Mouse (Mus musculus) hindbrain, embryonic 16.5 days (tissue): Measurements from ENCODE around the gene Mxd3. TPM values are rescaled to one million over a fixed set of nuclear protein-coding genes. Genes with fewer than 3 reads are reported as not detected.
A peak's percentile ranks its signal among the peaks of the same experiment; 100 is the strongest.

Experiments used
- ATAC-seq: fragments of 200-750 bp; cut with Nextera tagmentation; 2 replicates; pipeline ENCODE4 v1.8.0; 2017; ENCODE audit warnings: moderate TSS enrichment, moderate library complexity
- H3K27ac ChIP-seq: fragments of 300-500 bp; sonication (generic); 2 replicates; pipeline ENCODE4 v1.5.1; 2014; ENCODE audit warnings: low read depth, mild to moderate bottlenecking, control low read depth, low read length, moderate library complexity
- H3K27me3 ChIP-seq: fragments of 300-500 bp; sonication (generic); replicated peaks from 2 replicates; pipeline ENCODE4 v1.6.1; 2014; ENCODE audit warnings: low read length; ENCODE audit not compliant: control insufficient read depth, insufficient read depth
- H3K36me3 ChIP-seq: fragments of 300-500 bp; sonication (generic); 2 replicates; pipeline ENCODE4 v1.6.1; 2014; ENCODE audit warnings: mild to moderate bottlenecking, low read length, moderate library complexity, mixed read lengths; ENCODE audit not compliant: control insufficient read depth, insufficient read depth
- H3K4me1 ChIP-seq: fragments of 300-500 bp; sonication (generic); 2 replicates; pipeline ENCODE4 v1.6.1; 2014; ENCODE audit warnings: low read depth, low read length; ENCODE audit not compliant: control insufficient read depth, insufficient read depth
- H3K4me2 ChIP-seq: fragments of 300-500 bp; sonication (generic); 2 replicates; pipeline ENCODE4 v1.6.1; 2014; ENCODE audit warnings: mild to moderate bottlenecking, low read length, control low read depth, moderate library complexity
- H3K4me3 ChIP-seq: fragments of 300-500 bp; sonication (generic); 2 replicates; pipeline ENCODE4 v1.5.1; 2014; ENCODE audit warnings: mild to moderate bottlenecking, low read length, control low read depth, moderate library complexity
- H3K9ac ChIP-seq: fragments of 300-500 bp; sonication (generic); 2 replicates; pipeline ENCODE4 v1.6.1; 2014; ENCODE audit warnings: low read depth, mild to moderate bottlenecking, control low read depth, low read length, moderate library complexity
- H3K9me3 ChIP-seq: fragments of 300-500 bp; sonication (generic); 2 replicates; pipeline ENCODE4 v1.6.1; 2014; ENCODE audit warnings: mild to moderate bottlenecking, low read length, moderate library complexity; ENCODE audit not compliant: control insufficient read depth
- WGBS: fragments of 180-500 bp; shearing (Covaris S2); extraction: QIAGEN DNeasy Blood & Tissue Kit; methylation state at CpG from one replicate; pipeline ENCODE4 v1.1.7; 2014; 5-methylcytosine and 5-hydroxymethylcytosine counted together
- polyA plus RNA-seq: library from polyadenylated mRNA; unstranded; fragments of >200 nt; fragmentation: Nextera tagmentation; extraction: Ambion mirVana; gene quantifications from 2 replicates; pipeline ENCODE4 v1.2.1, GENCODE M21; 2015

The Mxd3 gene
- polyA plus RNA-seq, 1 experiment from 2014 or later = 10.9 TPM

- Histone ChIP-seq H3K4me1 (peaks cover 42% of the 10 kb centered on the region), H3K27ac (no peak overlapping the region), H3K4me2 (no peak overlapping the region), H3K9me3 (no peaks in the 10 kb centered on the region), H3K4me3 (no peak overlapping the region), H3K27me3 (no peaks in the 10 kb centered on the region), H3K9ac (no peak overlapping the region), H3K36me3 (peaks cover 15% of the 10 kb centered on the region)
- WGBS = 75% methylated on average over 11 of the region's 11 CpGs
- ATAC-seq = no peak
Measured at GRCm38 (mm10) chr13:55325596-55325995, 4.0 kb downstream of the Mxd3 start.

DNA sequence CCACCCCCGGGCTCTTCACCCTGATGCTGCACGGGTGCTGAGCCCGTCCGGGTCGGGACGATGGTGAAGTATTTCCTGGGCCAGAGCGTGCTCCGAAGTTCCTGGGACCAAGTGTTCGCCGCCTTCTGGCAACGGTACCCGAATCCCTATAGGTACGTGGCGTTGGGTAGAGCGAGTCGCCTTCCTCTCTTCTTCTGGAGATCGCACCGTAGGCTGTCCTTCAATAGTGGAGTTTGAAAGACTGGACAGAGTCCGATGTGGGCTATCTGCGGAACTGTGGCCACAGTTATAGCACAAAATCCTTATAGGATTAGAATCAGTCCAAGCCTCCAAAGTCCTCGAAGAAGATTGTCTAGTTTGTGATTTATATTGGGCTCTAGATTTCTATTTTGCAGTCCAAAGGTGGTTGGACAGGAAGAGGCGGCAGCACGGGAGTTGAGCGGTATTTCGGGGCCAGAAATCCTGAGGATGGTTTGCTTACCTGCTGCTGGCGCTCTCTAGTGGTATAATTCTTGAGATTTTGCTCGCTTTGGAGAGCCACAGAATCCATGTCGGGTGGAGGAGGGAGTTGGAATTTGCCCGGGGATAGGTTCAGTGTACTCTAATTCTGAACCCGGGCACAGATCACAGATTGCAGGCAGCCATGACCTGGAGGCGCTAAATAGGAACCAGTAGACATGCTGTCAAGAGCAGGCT lies 7.3 kb downstream of the Mxd3 start:
- peak overlapping the region; percentile 73 for H3K27ac ChIP-seq
- peak overlapping the region; percentile 66 for H3K4me2 ChIP-seq
- peak overlapping the region; percentile 90 for H3K9ac ChIP-seq
- H3K36me3 ChIP-seq = peaks cover 15% of the 10 kb centered on the region
- H3K4me1 ChIP-seq = peaks cover 26% of the 10 kb centered on the region
- no peaks in the 10 kb centered on the region for H3K9me3 ChIP-seq
- 1% methylated on average over 30 of the region's 31 CpGs for WGBS
- H3K4me3 ChIP-seq = peak overlapping the region; percentile 84
- H3K27me3 ChIP-seq = no peaks in the 10 kb centered on the region
- peak; percentile 54 for ATAC-seq

GRCm38 (mm10) chr13:55321434-55322129 lies 8.0 kb downstream of the Mxd3 start, which contains the start of gene Rab24:
Gene Rab24 (minus strand): TSS chr13:55321946.
- peak within 1 kb of the TSS; percentile 73 for H3K27ac ChIP-seq
- peaks cover 22% of the 10 kb centered on the region for H3K4me1 ChIP-seq
- H3K9ac ChIP-seq = peak within 1 kb of the TSS; percentile 90
- peak within 1 kb of the TSS; percentile 84 for H3K4me3 ChIP-seq
- peak; percentile 94 for ATAC-seq
- no peaks in the 10 kb centered on the region for H3K9me3 ChIP-seq
- peaks cover 15% of the 10 kb centered on the region for H3K36me3 ChIP-seq
- H3K27me3 ChIP-seq = no peaks in the 10 kb centered on the region
- WGBS = under 1% methylated on average over 73 of the region's 73 CpGs
- peak within 1 kb of the TSS; percentile 66 for H3K4me2 ChIP-seq

- H3K27ac ChIP-seq = peak within 1 kb of the TSS; percentile 73
- H3K27me3 ChIP-seq = no peaks in the 10 kb centered on the region
- H3K4me1 ChIP-seq = peaks cover 22% of the 10 kb centered on the region
- 90% methylated on average over 4 of the region's 4 CpGs for WGBS
- H3K9ac ChIP-seq = peak within 1 kb of the TSS; percentile 90
- peak within 1 kb of the TSS; percentile 84 for H3K4me3 ChIP-seq
- peak within 1 kb of the TSS; percentile 66 for H3K4me2 ChIP-seq
- no peak for ATAC-seq
- H3K9me3 ChIP-seq = no peaks in the 10 kb centered on the region
- H3K36me3 ChIP-seq = peaks cover 13% of the 10 kb centered on the region
Measured at GRCm38 (mm10) chr13:55319931-55320533, 9.6 kb downstream of the Mxd3 start, which contains the start of gene Prelid1. Gene Prelid1 (plus strand): TSS chr13:55320500.

DNA sequence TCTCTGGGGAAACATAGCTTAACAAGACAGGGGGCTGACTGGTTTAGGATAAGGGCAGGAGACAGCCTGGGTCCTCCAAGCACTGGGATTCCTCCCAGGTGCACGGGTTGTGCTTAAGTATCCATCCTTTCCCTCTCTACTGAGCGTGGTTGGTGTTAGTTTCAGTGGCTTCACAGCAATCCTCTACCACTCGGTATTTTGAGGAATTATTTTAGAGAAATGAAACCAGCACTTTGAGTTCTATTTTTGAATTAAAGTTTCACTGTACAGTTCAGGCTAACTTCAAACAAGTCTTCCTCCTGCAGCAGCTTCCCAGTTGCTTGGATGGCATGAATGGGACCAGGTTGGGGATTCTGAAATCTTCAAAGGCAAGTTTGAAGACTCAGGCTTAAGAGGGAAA lies 11.3 kb downstream of the Mxd3 start:
- WGBS = 82% methylated on average over 3 of the region's 3 CpGs
- Histone ChIP-seq H3K4me2 (no peak overlapping the region), H3K36me3 (peaks cover 19% of the 10 kb centered on the region), H3K27me3 (no peaks in the 10 kb centered on the region), H3K9ac (no peak overlapping the region), H3K4me1 (peaks cover 16% of the 10 kb centered on the region), H3K9me3 (no peaks in the 10 kb centered on the region), H3K4me3 (no peak overlapping the region), H3K27ac (no peak overlapping the region)
- no peak for ATAC-seq

GRCm38 (mm10) chr13:55314891-55315412 lies 14.7 kb downstream of the Mxd3 start:
- H3K27me3 ChIP-seq = no peaks in the 10 kb centered on the region
- peaks cover 42% of the 10 kb centered on the region for H3K36me3 ChIP-seq
- H3K9ac ChIP-seq = no peak overlapping the region
- H3K4me3 ChIP-seq = no peak overlapping the region
- H3K4me2 ChIP-seq = no peak overlapping the region
- 85% methylated on average over 2 of the region's 2 CpGs for WGBS
- H3K4me1 ChIP-seq = no peaks in the 10 kb centered on the region
- H3K9me3 ChIP-seq = no peaks in the 10 kb centered on the region
- H3K27ac ChIP-seq = no peak overlapping the region
- ATAC-seq = no peak

DNA sequence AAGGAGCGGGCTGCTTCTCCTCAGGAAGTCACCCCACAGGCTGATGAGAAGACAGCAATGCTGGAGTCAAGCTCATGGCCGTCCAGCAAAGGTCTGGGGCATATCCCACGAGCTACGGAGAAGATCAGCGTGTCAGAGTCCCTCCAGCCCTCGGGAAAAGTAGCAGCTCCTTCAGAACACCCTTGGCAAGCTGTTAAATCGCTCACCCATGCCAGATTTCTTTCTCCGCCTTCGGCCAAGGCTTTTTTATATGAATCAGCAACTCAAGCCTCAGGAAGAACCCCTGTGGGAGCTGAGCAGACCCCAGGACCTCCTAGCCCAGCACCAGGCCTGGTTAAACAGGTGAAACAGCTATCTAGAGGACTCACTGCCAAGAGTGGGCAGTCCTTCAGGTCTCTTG lies 16.6 kb downstream of the Mxd3 start:
- Histone ChIP-seq H3K27ac (no peak overlapping the region), H3K36me3 (peaks cover 44% of the 10 kb centered on the region), H3K9ac (no peak overlapping the region), H3K4me2 (no peak overlapping the region), H3K4me1 (no peaks in the 10 kb centered on the region), H3K9me3 (no peaks in the 10 kb centered on the region), H3K27me3 (no peaks in the 10 kb centered on the region), H3K4me3 (no peak overlapping the region)
- 87% methylated on average over 9 of the region's 9 CpGs for WGBS
- ATAC-seq = no peak

DNA sequence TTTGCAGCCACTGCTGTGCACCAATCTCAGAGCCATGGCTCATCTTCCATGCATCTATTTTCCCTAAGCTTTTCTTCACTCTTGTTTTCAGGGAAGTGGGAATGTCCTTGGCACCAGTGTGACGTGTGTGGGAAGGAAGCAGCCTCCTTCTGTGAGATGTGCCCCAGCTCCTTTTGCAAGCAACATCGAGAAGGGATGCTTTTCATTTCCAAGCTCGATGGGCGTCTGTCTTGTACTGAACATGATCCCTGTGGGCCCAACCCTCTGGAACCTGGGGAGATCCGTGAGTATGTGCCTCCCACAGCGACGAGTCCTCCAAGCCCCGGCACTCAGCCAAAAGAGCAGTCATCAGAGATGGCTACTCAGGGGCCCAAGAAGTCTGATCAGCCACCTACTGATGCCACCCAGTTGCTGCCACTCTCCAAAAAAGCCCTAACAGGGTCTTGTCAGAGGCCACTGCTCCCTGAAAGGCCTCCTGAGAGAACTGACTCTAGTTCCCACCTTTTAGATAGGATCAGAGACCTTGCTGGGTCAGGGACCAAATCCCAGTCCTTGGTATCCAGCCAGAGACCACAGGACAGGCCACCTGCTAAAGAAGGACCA lies 17.5 kb downstream of the Mxd3 start:
- Histone ChIP-seq H3K4me3 (no peak overlapping the region), H3K4me1 (no peaks in the 10 kb centered on the region), H3K9ac (no peak overlapping the region), H3K27me3 (no peaks in the 10 kb centered on the region), H3K9me3 (no peaks in the 10 kb centered on the region), H3K4me2 (no peak overlapping the region), H3K27ac (no peak overlapping the region), H3K36me3 (peaks cover 51% of the 10 kb centered on the region)
- no peak for ATAC-seq
- 89% methylated on average over 8 of the region's 8 CpGs for WGBS
